Mouse (Mus musculus) cerebellum, adult 11-12 months (tissue): Measurements from ENCODE around the gene Tnn.

Source experiments
- DNase-seq: peaks from one replicate; pipeline ENCODE4 v3.0.0; 2022

Tnn gene

DNA sequence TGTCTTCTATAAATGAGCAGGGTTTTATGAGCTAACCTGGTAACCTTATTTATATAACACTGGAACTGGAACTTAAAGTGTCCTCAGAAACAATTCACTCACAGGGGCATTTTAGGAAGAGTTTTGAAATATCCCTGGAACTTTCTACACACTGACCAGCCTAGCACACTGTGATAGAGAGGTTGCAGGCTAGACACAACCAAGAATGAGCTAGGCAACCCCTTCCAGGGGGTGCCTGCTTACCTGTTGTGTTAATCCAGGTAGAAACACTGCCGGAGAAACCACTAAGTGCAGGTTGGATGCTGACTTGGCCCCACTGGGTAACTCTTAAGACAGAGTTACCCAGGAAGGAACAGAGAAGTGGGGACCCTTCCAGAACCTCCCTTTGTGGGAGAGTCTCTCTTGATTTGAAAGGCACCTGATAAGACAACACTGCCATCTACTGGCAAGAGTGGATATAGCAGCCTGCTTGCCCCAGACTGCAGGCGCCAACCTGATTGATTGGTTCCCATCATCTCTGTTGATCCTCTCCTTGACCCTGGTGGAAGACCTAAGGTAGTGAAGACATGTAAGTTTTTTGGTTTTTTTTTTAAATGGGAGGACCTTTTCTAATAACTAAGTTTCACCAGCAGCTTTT lies 72.5 kb downstream of the Tnn start:
- DNase-seq: peak; percentile 32

- no peak for DNase-seq
These were observed 74.3 kb downstream of the Tnn start for GRCm38 (mm10) chr1:160078882-160079661.

- no peak for DNase-seq
These were observed 88.7 kb downstream of the Tnn start for GRCm38 (mm10) chr1:160064547-160065144.

DNA sequence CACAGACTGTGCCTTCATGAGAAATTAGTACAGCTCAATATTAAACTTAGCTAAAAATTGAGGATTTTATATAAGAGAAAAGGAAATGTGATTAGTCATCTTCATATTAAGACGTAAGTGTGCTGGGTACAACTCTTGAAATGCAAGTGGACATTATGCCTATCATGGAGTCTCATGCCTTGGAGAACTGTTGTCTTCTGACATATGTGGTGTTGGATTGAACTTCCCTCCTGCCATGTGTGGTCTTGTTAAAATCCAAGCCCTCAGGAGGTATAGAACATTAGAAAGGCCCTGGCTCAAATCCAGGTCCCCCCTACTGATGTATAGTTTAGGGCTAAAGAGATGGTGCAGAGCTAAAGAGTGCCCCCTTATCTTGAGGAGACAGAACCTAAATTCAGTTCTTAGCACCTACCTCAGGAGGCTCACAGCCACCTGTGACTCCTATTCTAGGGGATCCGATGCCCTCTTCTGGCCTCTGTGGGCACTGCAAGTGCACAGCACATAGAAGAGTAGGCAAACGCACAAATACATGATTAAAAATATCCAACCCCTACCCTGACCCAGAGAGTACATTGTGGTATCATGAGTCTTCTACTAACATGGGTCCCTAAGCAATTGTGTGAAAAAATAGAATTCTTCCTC lies 91.5 kb downstream of the Tnn start:
- DNase-seq: no peak

GRCm38 (mm10) chr1:160061321-160061720 lies 92.1 kb downstream of the Tnn start:
- no peak for DNase-seq

DNA sequence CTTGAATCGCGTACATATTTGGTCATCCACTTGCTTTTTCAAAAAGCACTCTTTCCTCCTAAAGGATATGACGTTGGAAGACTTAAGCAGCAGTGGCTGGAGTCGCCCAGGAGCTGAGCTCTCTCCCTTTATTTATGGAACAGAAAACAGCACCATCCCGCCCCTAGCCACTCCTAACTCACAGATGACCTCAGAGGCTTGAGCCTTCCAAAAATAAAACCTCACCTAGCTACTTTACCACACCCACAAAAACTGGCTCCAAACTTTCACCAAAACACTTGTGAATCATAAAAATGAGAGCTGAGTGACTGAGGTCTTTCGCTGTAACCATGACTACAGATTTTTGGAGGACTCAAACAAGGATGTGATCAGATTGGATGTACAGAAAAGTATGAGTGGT lies 92.8 kb downstream of the Tnn start:
- no peak for DNase-seq

DNA sequence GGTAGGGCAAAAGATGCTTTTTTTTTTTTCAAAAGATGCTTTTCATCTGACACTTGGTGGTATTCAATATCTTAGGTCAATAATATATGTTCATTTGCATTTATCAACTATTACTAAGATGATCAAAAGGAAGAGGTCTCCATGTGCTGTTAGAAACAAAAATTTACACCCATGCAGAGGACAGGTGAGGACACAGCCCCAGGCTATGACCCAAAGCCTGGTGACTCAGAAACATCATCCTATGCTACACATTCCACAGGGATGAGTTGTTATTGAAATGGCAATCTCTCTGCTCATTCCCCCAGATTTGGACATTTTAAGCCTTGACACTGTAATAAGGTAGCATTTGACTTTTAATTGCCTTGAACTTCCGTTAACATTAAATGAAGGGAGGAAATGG lies 93.5 kb downstream of the Tnn start:
- DNase-seq: no peak

- DNase-seq: no peak
These were observed 95.7 kb downstream of the Tnn start for GRCm38 (mm10) chr1:160057657-160058056.

GRCm38 (mm10) chr1:160054366-160055078 lies 98.9 kb downstream of the Tnn start:
- DNase-seq: no peak

DNA sequence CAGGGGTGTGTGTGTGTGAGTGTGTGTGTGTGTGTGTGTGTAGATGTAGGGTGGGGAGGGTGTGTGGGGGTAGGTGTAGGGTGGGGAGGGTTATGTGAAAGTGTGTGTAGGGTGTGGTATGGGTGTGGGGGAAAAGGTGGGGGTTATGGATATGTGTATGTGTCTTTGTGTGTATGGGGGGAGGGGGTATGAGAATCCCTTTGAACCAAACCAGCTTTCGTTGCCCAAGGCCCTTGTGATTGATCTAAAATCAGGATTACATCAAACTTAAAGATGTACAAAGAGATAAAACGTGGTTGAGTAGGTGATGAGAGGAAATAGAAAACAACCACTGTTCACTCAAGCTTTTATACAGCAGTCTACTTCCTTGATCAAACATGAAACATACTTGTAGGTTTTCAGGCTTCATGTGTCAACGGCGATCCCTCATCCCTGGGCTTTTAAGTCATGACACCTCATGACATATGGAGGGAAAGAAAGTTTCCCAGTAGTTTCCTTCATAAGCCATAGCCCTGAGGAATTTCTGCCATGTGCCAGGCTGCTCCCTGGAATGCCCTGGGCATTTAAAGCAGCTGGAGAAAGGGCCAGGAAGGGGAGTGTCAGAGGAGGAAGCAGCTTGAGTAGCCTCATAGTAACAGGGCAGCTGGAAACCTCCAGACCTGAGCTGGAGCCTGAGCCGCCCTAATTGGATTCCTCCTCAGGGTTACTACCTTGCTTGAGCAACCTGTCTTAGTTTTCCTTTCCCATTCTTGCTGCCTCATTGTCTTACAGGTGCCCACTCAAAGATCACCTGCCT lies 99.7 kb downstream of the Tnn start:
- no peak for DNase-seq

DNA sequence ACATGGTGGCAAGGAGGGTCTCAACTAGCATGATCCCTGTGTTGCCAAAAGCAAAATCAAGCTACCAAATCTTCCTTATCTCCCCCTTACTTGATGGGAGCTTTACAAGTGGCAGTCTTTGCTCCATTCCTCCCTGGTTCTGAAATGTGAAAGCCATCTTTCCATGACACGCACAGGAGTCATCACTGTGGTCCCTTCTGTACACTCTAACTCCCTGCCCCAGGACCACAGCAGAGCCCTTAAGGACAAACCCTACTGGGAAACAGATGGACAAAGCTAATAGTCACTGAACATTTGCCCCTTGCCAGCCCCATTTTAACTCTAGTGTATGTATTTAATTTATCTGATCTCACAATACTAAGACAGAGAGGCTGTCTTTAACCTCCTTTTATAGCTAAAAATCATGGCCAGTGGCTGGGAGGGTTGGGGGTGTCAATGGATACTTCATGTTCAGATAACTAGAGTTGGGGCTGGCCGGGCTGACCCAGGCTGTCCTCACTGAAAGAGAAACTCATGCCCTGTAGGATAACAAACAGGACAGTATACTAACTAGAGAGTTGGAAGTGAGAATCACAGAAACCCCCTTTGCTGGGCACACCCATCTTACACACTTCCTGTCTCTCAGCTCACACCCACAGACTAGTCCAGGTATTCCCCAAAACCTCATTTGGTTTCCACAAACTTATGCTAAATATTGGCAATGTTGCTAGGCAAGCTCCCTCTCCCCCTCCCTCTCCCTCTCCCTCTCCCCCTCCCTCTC lies 100.6 kb downstream of the Tnn start:
- DNase-seq: no peak

- DNase-seq: no peak
These were observed 102.5 kb downstream of the Tnn start for GRCm38 (mm10) chr1:160050898-160051297.

DNA sequence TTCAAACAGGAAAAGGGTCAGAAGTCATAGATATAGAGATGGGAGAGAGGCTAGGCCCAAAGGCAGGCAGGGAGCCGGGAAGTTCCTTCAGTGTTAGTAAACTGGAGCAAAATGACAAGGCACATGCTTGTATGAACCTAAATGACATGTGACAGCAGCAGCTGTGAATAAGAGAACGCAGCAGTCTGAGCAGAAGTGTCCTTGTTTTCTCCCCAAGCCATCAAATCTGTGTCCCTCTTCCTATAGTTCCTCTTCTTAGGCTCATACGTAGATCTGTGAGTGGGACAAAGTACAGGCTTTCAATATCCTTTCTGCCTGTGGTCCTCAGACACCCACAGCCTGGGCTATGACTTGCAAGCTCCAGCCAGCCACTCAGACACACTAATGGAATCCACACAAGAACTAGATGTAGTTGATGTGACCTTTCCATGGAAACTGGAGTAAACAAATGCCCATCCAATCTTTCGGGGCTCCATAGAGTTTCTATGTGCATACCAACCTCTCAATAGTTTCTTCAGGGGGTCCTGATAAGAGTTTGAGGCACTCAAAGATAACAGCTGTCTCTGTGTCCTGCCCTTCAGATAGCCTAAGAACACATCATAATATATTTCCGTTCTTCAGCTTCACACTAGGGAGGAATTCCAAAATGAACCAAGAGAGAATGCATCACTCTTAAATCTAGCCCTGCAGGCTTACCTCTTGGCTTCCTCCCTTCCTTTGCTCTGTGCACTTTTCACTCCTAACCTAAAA lies 104.1 kb downstream of the Tnn start:
- DNase-seq: no peak

GRCm38 (mm10) chr1:160047481-160047931 lies 105.9 kb downstream of the Tnn start:
- DNase-seq: no peak

DNA sequence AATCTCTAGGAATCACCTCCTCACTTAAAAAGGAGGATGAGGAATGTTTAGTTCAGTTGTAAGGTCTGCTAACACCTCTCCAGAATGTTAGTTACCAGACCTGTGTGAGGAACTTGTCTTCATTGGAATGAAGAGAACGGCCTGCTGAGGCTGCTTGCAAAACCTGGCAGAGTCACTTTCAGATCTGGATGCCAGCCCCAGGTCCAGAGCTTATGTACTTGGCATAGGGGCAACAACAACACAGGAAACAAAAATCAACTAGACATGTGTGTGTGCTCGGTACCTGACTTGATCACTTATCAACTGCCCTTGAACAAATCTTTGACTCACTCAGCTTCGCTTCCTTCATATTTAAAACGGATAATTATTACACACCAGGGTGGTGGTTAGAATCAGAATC lies 106.6 kb downstream of the Tnn start:
- DNase-seq: no peak

GRCm38 (mm10) chr1:160045971-160046370 lies 107.4 kb downstream of the Tnn start:
- no peak for DNase-seq

DNA sequence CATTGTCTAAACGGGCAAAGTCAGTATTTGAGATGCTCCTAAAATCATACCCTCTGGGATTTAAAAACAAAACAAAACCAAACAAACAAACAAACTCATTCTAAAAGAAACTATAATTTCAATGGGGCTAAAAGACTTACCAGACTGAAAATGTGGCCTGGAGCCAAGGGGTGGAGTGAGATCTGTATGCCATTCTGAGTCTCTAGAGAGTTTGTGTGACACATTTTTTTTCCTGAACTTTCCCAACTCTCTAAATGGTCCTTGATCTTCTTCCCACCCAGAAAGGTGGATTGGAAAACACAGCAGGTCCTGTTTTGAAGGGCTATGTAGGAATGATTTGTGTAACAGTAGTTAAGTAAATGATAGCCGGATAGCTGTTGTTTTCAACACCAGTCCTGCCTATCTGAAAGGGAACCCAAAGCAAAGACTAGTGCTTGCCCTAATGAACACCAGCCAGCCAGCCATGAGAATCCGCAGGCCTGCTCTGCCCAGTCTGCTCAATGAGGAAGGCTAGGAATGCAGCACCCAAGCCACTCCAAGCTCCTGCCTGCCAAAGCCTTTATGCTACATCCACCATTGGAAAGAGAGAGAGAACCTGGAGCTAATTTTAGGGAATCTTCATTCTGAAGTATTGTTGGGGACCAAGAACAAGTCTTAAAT lies 108.2 kb downstream of the Tnn start:
- DNase-seq: no peak

GRCm38 (mm10) chr1:160044237-160045021 lies 109.0 kb downstream of the Tnn start, which contains the start of gene 4930523C07Rik:
4930523C07Rik (plus strand) TSS chr1:160044382.
- DNase-seq: peak; percentile 6
